In the genomic region with DNA sequence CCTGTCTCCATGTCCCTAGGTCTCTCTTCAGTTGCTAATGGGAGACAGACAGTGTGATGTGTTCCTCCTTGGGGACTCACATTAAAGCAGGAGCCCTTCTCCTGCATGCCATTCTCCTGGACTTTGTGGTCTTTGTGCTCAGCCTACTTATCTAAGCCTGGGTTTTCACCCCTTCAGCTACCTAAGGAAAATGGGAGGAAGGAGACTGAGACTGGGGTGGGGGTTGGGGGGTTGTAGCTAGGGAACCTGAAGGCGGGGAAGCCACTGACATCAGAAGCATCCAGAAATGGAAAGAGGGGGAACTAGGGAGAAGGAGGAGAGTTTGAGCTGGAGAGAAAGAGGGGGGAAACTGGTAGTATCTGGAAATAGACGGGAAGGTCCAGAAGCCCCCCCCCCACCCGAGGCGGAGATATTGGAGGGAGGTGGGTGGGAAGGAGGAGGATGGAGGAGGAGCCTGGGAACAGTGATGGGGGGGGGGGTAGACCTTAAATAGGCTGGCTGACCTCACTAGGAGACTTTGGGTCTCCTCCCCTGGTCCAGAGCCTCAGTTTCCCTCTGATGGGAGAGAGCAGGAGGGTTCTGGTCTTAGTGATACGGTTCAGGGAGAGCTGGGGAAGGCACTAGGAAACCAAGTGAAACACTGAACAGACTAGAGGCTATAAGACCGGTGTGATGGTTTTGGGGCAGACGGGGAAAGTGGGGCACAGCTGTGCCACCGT, we compare ENCODE assay signal across 8 mouse cellular contexts. TPM values are rescaled to one million over a fixed set of nuclear protein-coding genes. Genes with fewer than 3 reads are reported as not detected.
A peak's percentile ranks its signal among the peaks of the same experiment; 100 is the strongest.
DNase-seq lines count a peak whose midpoint lies in the region; ATAC-seq and TF ChIP-seq lines count a peak whose summit lies in the region.

No protein-coding gene starts in this region.

- WGBS in heart, embryonic 12.5 days: 17% methylated on average over 8 of the region's 8 CpGs
- 12% methylated on average over 7 of the region's 8 CpGs for WGBS in forebrain, embryonic 13.5 days
- 6% methylated on average over 8 of the region's 8 CpGs for WGBS in midbrain, embryonic 10.5 days

- H3K79me2 ChIP-seq in CH12.LX (replicated peaks; ENCODE audit: control insufficient read depth, extremely low read depth, insufficient read depth, poor library complexity, severe bottlenecking): no peaks in the 10 kb centered on the region

- no peak for TF ChIP-seq RAD21 in CH12.LX (IDR thresholded peaks at IDR 0.05; ENCODE audit: low read depth, low read length)

- TF ChIP-seq CTCF in CH12.LX (conservative IDR thresholded peaks at IDR 0.05 in 1 of 2, IDR thresholded peaks at IDR 0.05 in 1 of 2; ENCODE audit: low read depth in 2 of 2, low read length in 2 of 2): no peak

- peaks cover 68% of the 10 kb centered on the region for H3K27me3 ChIP-seq in heart, embryonic 12.5 days (replicated peaks)
- peaks cover 26% of the 10 kb centered on the region for H3K27me3 ChIP-seq in CH12.LX (replicated peaks)
- no peaks in the 10 kb centered on the region for H3K27me3 ChIP-seq in forebrain, embryonic 13.5 days
- H3K27me3 ChIP-seq in midbrain, embryonic 10.5 days (ENCODE audit: low read depth, poor library complexity, severe bottlenecking): peaks cover 82% of the 10 kb centered on the region

- H3K4me2 ChIP-seq in heart, embryonic 12.5 days: peak overlapping the region; percentile 95
- H3K4me2 ChIP-seq in CH12.LX (ENCODE audit: insufficient read depth, low read depth, poor library complexity, severe bottlenecking): peak overlapping the region; percentile 42
- H3K4me2 ChIP-seq in forebrain, embryonic 13.5 days: peak overlapping the region; percentile 69

- dilution Hi-C loops in CH12.LX (cut with MboI; ENCODE audit: extremely low pct_ligation_motif_present, extremely low pct_unique_long_range_greater_than_20kb, low sequenced_read_pairs): no loop called here

- ATAC-seq in heart, embryonic 12.5 days (ENCODE audit: insufficient number of reproducible peaks, low FRiP score): no peak
- ATAC-seq in forebrain, embryonic 13.5 days: peak; percentile 1; the same call in 1 of the 2 replicates

- H3K4me1 ChIP-seq in heart, embryonic 12.5 days (replicated peaks): peaks cover 34% of the 10 kb centered on the region
- peaks cover 27 to 34% of the 10 kb centered on the region in 2 experiments for H3K4me1 ChIP-seq in CH12.LX (ENCODE audit: control insufficient read depth in 1 of 2, insufficient read depth in 2 of 2)
- H3K4me1 ChIP-seq in forebrain, embryonic 13.5 days: peaks cover 68% of the 10 kb centered on the region
- peaks cover 88% of the 10 kb centered on the region for H3K4me1 ChIP-seq in midbrain, embryonic 10.5 days

- H3K9ac ChIP-seq in heart, embryonic 12.5 days: peak overlapping the region; percentile 76
- H3K9ac ChIP-seq in CH12.LX (ENCODE audit: insufficient read depth, low read depth): 0 out of 2 replicates have a peak overlapping the region, but pooled peaks have one; percentile 20
- peak overlapping the region; percentile 76 for H3K9ac ChIP-seq in forebrain, embryonic 13.5 days

- H3K27ac ChIP-seq in heart, embryonic 12.5 days (ENCODE audit: poor library complexity, severe bottlenecking): no peak overlapping the region
- H3K27ac ChIP-seq in CH12.LX (ENCODE audit: insufficient read depth, low read depth): no peak overlapping the region
- peak overlapping the region; percentile 86 for H3K27ac ChIP-seq in forebrain, embryonic 13.5 days
- H3K27ac ChIP-seq in midbrain, embryonic 10.5 days (replicated peaks): peak overlapping the region; percentile 94

- no peaks in the 10 kb centered on the region for H3K9me3 ChIP-seq in heart, embryonic 12.5 days (replicated peaks)
- H3K9me3 ChIP-seq in CH12.LX (replicated peaks; ENCODE audit: low read length): no peaks in the 10 kb centered on the region
- no peaks in the 10 kb centered on the region for H3K9me3 ChIP-seq in forebrain, embryonic 13.5 days (replicated peaks)
- no peaks in the 10 kb centered on the region for H3K9me3 ChIP-seq in midbrain, embryonic 10.5 days (replicated peaks)

- peak overlapping the region; percentile 56 for H3K4me3 ChIP-seq in heart, embryonic 12.5 days
- H3K4me3 ChIP-seq in CH12.LX (replicated peaks in 1 of 3; ENCODE audit: low read depth in 2 of 3, low read length in 2 of 3, poor library complexity in 1 of 3): peak overlapping the region in 2 of 3 experiments; percentile 50 to 54
- H3K4me3 ChIP-seq in forebrain, embryonic 13.5 days: peak overlapping the region; percentile 62
- peak overlapping the region; percentile 72 for H3K4me3 ChIP-seq in midbrain, embryonic 10.5 days

- no peak for TF ChIP-seq EP300 in CH12.LX (IDR thresholded peaks at IDR 0.05; ENCODE audit: low read length)

- no peaks in the 10 kb centered on the region for H3K36me3 ChIP-seq in heart, embryonic 12.5 days
- no peaks in the 10 kb centered on the region for H3K36me3 ChIP-seq in CH12.LX (replicated peaks in 1 of 2; ENCODE audit: control insufficient read depth in 1 of 2, insufficient read depth in 1 of 2, low read length in 1 of 2)
- peaks cover 6% of the 10 kb centered on the region; the same call in 1 of the 2 replicates for H3K36me3 ChIP-seq in forebrain, embryonic 13.5 days (ENCODE audit: poor library complexity, severe bottlenecking)
- H3K36me3 ChIP-seq in midbrain, embryonic 10.5 days: 0 out of 2 replicates have a peak, but pooled peaks cover 5% of the 10 kb centered on the region

- DNase-seq in heart, postnatal 4 days: no peak
- DNase-seq in CH12.LX (ENCODE audit: extremely low read depth): no peak
- no peak for DNase-seq in midbrain, embryonic 10.5 days (ENCODE audit: low spot score)
- no peak for DNase-seq in embryo, embryonic 11 days
- DNase-seq in B cell, adult 2 months: no peak
- DNase-seq in MN1 (ENCODE audit: low spot score): no peak

- in situ Hi-C loops in CH12.LX (cut with MboI; ENCODE audit: low pct_ligation_motif_present, low pct_unique_long_range_greater_than_20kb, low sequenced_read_pairs): loop anchor here (25.0 kb wide), 1 partner anchor 175 kb away; a partner anchor contains a TSS

- TF ChIP-seq POLR2A in CH12.LX (IDR thresholded peaks at IDR 0.05; ENCODE audit: low read depth, low read length): no peak

TF ChIP-seq in CH12.LX, 34 proteins besides CTCF, POLR2A, EP300 and RAD21:
- TF ChIP-seq MAFK (IDR thresholded peaks at IDR 0.05; ENCODE audit: insufficient replicate concordance, low read length): no peak
- no peak for TF ChIP-seq TBP (conservative IDR thresholded peaks at IDR 0.05; ENCODE audit: low read depth, low read length)
- no peak for TF ChIP-seq MAZ (IDR thresholded peaks at IDR 0.05; ENCODE audit: low read depth, low read length)

RNA-seq across cellular contexts. Expression of a gene that starts 1.2 kb away (rescaled TPM):
- polyA plus RNA-seq in heart, embryonic 12.5 days (2016; fragmentation: Nextera tagmentation; extraction: Ambion mirVana): 1.9 and 2.2 TPM in 2 replicates
- total RNA-seq in heart, postnatal 4 days (2021): 1 to 10 TPM; 5.7 to 7.4 TPM
- total RNA-seq in CH12.LX (2012; rRNA removed): 1.6 and 2.0 TPM in 2 replicates
- total RNA-seq in CH12.LX (2014; rRNA removed): 0.48 and 0.97 TPM in 2 replicates
- polyA plus RNA-seq in CH12.LX (2012; ENCODE audit: insufficient read length, low read depth): 1.7 and 1.9 TPM in 2 replicates
- polyA plus RNA-seq in forebrain, embryonic 13.5 days (2015; fragmentation: Nextera tagmentation; extraction: Ambion mirVana): 11.7 and 13.4 TPM in 2 replicates
- 2.8 and 3.6 TPM in 2 replicates for polyA plus RNA-seq in midbrain, embryonic 10.5 days (2016; fragmentation: Nextera tagmentation; extraction: Ambion mirVana)

RNA-seq across cellular contexts. Expression of a gene that starts 5.0 kb away (rescaled TPM):
- polyA plus RNA-seq in heart, embryonic 12.5 days (2016; fragmentation: Nextera tagmentation; extraction: Ambion mirVana): 19.2 and 21.9 TPM in 2 replicates
- 10 to 100 TPM; 30.0 to 31.6 TPM for total RNA-seq in heart, postnatal 4 days (2021)
- total RNA-seq in CH12.LX (2012; rRNA removed): 0.13 and 0.34 TPM in 2 replicates
- 0.19 TPM in 1 of 2 replicates, not detected in the other for total RNA-seq in CH12.LX (2014; rRNA removed)
- 0.31 and 0.44 TPM in 2 replicates for polyA plus RNA-seq in CH12.LX (2012; ENCODE audit: insufficient read length, low read depth)
- 11.4 and 12.4 TPM in 2 replicates for polyA plus RNA-seq in forebrain, embryonic 13.5 days (2015; fragmentation: Nextera tagmentation; extraction: Ambion mirVana)
- polyA plus RNA-seq in midbrain, embryonic 10.5 days (2016; fragmentation: Nextera tagmentation; extraction: Ambion mirVana): 8.3 and 9.9 TPM in 2 replicates

RNA-seq across cellular contexts. Expression of a gene that starts 22.5 kb away (rescaled TPM):
- polyA plus RNA-seq in heart, embryonic 12.5 days (2016; fragmentation: Nextera tagmentation; extraction: Ambion mirVana): 6.4 and 7.8 TPM in 2 replicates
- total RNA-seq in heart, postnatal 4 days (2021): 1 to 10 TPM; 2.6 to 3.9 TPM
- total RNA-seq in CH12.LX (2012; rRNA removed): 0.64 and 0.84 TPM in 2 replicates
- 1.6 and 2.2 TPM in 2 replicates for total RNA-seq in CH12.LX (2014; rRNA removed)
- polyA plus RNA-seq in CH12.LX (2012; ENCODE audit: insufficient read length, low read depth): 4.1 and 4.7 TPM in 2 replicates
- 0.46 and 0.74 TPM in 2 replicates for polyA plus RNA-seq in forebrain, embryonic 13.5 days (2015; fragmentation: Nextera tagmentation; extraction: Ambion mirVana)
- 0.89 and 3.4 TPM in 2 replicates for polyA plus RNA-seq in midbrain, embryonic 10.5 days (2016; fragmentation: Nextera tagmentation; extraction: Ambion mirVana)

RNA-seq across cellular contexts. Expression of a gene that starts 25.5 kb away (rescaled TPM):
- not detected in 2 replicates for polyA plus RNA-seq in heart, embryonic 12.5 days (2016; fragmentation: Nextera tagmentation; extraction: Ambion mirVana)
- total RNA-seq in heart, postnatal 4 days (2021): under 1 TPM; 0.41 to 0.55 TPM
- total RNA-seq in CH12.LX (2012; rRNA removed) (0.29 and 0.34 TPM in 2 replicates), CH12.LX (2014; rRNA removed) (0.26 and 0.27 TPM in 2 replicates)
- polyA plus RNA-seq in CH12.LX (2012; ENCODE audit: insufficient read length, low read depth): 1.1 and 1.6 TPM in 2 replicates
- polyA plus RNA-seq in forebrain, embryonic 13.5 days (2015; fragmentation: Nextera tagmentation; extraction: Ambion mirVana): 0.08 TPM in 2 replicates
- polyA plus RNA-seq in midbrain, embryonic 10.5 days (2016; fragmentation: Nextera tagmentation; extraction: Ambion mirVana): 0.05 TPM in 1 of 2 replicates, not detected in the other

RNA-seq across cellular contexts. Expression of a gene that starts 33.2 kb away (rescaled TPM):
- 105 and 121 TPM in 2 replicates for polyA plus RNA-seq in heart, embryonic 12.5 days (2016; fragmentation: Nextera tagmentation; extraction: Ambion mirVana)
- 10 to 100 TPM; 77.8 to 82.6 TPM for total RNA-seq in heart, postnatal 4 days (2021)
- total RNA-seq in CH12.LX (2012; rRNA removed): 116 and 117 TPM in 2 replicates
- 188 and 229 TPM in 2 replicates for total RNA-seq in CH12.LX (2014; rRNA removed)
- polyA plus RNA-seq in CH12.LX (2012; ENCODE audit: insufficient read length, low read depth): 171 and 224 TPM in 2 replicates
- polyA plus RNA-seq in forebrain, embryonic 13.5 days (2015; fragmentation: Nextera tagmentation; extraction: Ambion mirVana): 207 and 217 TPM in 2 replicates
- 258 and 273 TPM in 2 replicates for polyA plus RNA-seq in midbrain, embryonic 10.5 days (2016; fragmentation: Nextera tagmentation; extraction: Ambion mirVana)

Comparison
In these comparisons a context has a peak if more than half of its experiments do, and no peak if none do; other contexts are left out.
1. H3K27ac ChIP-seq: peak in forebrain, embryonic 13.5 days (single experiment) and midbrain, embryonic 10.5 days (single experiment); none in heart, embryonic 12.5 days (single experiment) and CH12.LX (single experiment).
2. H3K4me2 ChIP-seq: peak in every context shown above with its lines; median percentile 95 in heart, embryonic 12.5 days; 69 in forebrain, embryonic 13.5 days; 42 in CH12.LX.
3. H3K9ac ChIP-seq: peak in every context shown above with its lines; median percentile 76 in heart, embryonic 12.5 days; 76 in forebrain, embryonic 13.5 days; 20 in CH12.LX.
4. Peak in every context shown above with its lines, with median percentiles within 50 percentile points of each other: H3K4me3 ChIP-seq.